Mouse (Mus musculus) cerebellum, adult 9-11 months (tissue): ENCODE data around the gene Sash1.

Experiments
- DNase-seq: peaks from one replicate; pipeline ENCODE4 v3.0.0; 2022

Gene Sash1

GRCm38 (mm10) chr10:8847974-8848373 lies 37.9 kb downstream of the Sash1 start:
- no peak for DNase-seq

- DNase-seq = no peak
These were observed 39.6 kb downstream of the Sash1 start for GRCm38 (mm10) chr10:8846258-8846657.

- no peak for DNase-seq
These were observed 40.6 kb downstream of the Sash1 start for GRCm38 (mm10) chr10:8845230-8845770.

GRCm38 (mm10) chr10:8839956-8840355 lies 45.9 kb downstream of the Sash1 start:
- no peak for DNase-seq

- no peak for DNase-seq
These were observed 51.9 kb downstream of the Sash1 start for GRCm38 (mm10) chr10:8833816-8834464.

GRCm38 (mm10) chr10:8826303-8826702 lies 59.6 kb downstream of the Sash1 start:
- DNase-seq = no peak

- no peak for DNase-seq
These were observed 60.0 kb downstream of the Sash1 start for GRCm38 (mm10) chr10:8825874-8826273.

GRCm38 (mm10) chr10:8818066-8818465 lies 67.8 kb downstream of the Sash1 start:
- no peak for DNase-seq

GRCm38 (mm10) chr10:8813984-8814578 lies 71.8 kb downstream of the Sash1 start:
- no peak for DNase-seq

GRCm38 (mm10) chr10:8813259-8813658 lies 72.6 kb downstream of the Sash1 start:
- no peak for DNase-seq

GRCm38 (mm10) chr10:8812807-8813206 lies 73.1 kb downstream of the Sash1 start:
- no peak for DNase-seq

- DNase-seq = no peak
These were observed 74.4 kb downstream of the Sash1 start for GRCm38 (mm10) chr10:8811261-8812039.

- DNase-seq = no peak
These were observed 75.4 kb downstream of the Sash1 start for GRCm38 (mm10) chr10:8810496-8810895.

GRCm38 (mm10) chr10:8808383-8808782 lies 77.5 kb downstream of the Sash1 start:
- no peak for DNase-seq

GRCm38 (mm10) chr10:8807581-8807980 lies 78.3 kb downstream of the Sash1 start:
- peak; percentile 17 for DNase-seq

- DNase-seq = no peak
These were observed 80.5 kb downstream of the Sash1 start for GRCm38 (mm10) chr10:8805402-8805801.

- no peak for DNase-seq
These were observed 81.6 kb downstream of the Sash1 start for GRCm38 (mm10) chr10:8804292-8804691.

GRCm38 (mm10) chr10:8801719-8802347 lies 84.0 kb downstream of the Sash1 start:
- DNase-seq = no peak

- DNase-seq = peak; percentile 16
These were observed 84.7 kb downstream of the Sash1 start for GRCm38 (mm10) chr10:8801139-8801613.

- no peak for DNase-seq
These were observed 88.0 kb downstream of the Sash1 start for GRCm38 (mm10) chr10:8797826-8798225.

- peak; percentile 24 for DNase-seq
These were observed 90.5 kb downstream of the Sash1 start for GRCm38 (mm10) chr10:8795336-8795735.

- DNase-seq = no peak
These were observed 93.5 kb downstream of the Sash1 start for GRCm38 (mm10) chr10:8792412-8792811.

- DNase-seq = no peak
These were observed 96.8 kb downstream of the Sash1 start for GRCm38 (mm10) chr10:8789096-8789495.
